Mouse (Mus musculus): ENCODE measurements around the gene Ppard.
"Not testable (repeated sequence)": the region's sequence is repeated elsewhere in the genome, so short reads cannot be mapped to it uniquely, and the experiment has no call there.

Gene Ppard

DNA sequence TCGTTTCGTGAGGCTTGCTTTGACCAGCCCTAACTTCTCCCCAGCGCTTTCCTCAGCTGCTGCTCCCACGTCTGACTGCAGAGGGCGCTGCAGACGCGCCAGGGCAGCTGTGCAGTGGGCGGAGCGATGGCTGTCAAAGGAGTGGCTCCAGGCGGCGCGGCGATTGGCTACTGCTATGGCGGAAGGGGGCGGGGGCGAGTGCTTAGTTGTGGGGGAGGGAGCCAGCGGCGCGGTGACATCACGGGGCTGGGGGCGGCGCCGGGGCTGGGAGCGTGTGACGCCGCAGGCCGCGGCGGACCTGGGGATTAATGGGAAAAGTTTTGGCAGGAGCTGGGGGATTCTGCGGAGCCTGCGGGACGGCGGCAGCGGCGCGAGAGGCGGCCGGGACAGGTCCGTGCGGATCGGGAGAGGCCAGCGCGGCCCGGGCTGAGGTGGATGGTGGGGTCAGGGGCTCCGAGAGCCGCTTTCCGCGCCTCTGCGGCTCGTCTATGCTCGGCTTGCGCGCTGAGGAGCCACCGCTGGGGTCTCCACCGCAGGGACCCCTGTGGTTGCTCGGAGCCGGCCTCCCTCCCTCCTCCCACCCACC lies at the start of gene Ppard:
TSS of gene Ppard (plus strand) at position 226 of the 586 bp plus-strand sequence.
- DNase-seq (ENCODE audit: low spot score) = peak; percentile 98

DNA sequence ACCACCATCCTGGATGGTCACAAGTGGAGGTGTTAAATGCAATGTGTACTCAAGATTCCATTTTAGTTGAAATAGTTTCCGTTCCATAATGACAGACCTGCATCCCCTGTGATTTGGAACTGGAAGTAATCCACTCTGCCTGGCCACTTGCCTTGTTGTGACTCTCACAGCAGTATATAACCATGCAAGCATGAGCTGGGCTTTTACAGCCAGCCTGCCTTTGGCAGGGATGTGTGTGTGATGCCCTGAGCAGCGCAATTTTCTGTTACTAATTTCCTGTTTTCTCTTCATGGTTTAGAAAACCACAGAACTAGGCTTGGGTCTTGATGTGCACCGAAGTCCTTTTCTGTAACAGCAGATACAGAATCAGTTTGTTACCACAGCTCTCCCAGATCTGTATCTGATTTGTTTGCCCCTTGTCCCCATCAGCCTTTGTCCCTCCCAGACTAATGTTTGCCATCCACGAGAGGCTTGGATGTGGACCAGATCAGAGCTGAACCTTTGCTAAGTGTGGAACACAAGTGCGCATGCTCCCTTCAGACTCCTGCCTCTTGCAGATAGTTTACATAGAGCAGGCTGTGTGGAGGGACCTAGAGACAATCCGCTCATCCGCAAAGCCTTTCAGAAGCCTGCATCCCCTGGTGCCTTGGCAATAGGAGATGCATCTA lies 47.4 kb upstream of the Ppard start:
- no peak for DNase-seq (ENCODE audit: low spot score)

DNA sequence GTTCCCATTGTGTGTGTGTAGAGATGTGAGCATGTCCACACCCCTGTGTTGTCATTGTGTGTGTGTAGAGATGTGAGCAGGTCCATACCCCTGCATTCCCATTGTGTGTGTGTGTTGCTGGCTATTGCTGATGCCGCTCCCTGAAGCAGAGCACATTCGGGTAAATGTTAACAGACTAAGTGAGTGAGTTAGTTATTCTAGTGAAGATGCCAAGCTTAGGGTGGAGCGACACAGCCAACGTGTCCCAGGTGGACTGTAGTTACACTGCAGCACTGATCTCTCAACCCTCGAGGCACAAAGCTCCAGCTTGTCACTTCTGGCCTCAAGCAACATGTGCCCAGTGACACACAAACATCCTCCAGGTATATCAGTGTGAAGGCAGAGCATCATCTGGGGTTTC lies 44.2 kb upstream of the Ppard start:
- DNase-seq (ENCODE audit: low spot score) = no peak

DNA sequence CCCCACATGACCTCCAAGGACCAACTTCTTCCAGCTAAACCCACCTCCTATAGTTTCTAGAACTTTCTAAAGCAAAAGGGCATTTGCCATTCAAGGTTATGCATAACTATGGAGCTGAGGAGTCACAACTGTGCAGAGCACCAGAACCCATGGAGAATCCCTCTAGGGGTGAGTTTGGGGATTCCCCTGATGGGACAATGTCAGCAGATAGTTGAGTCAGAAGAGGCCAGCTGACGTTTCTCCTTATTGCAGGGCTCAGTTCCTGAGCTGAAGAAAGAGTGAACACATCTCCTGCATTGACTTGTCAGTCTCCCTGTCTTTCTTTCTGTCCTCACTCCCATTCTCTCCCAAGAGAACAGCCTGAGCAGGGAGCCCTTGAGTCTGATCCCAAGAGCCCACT lies 39.7 kb upstream of the Ppard start:
- no peak for DNase-seq (ENCODE audit: low spot score)

DNA sequence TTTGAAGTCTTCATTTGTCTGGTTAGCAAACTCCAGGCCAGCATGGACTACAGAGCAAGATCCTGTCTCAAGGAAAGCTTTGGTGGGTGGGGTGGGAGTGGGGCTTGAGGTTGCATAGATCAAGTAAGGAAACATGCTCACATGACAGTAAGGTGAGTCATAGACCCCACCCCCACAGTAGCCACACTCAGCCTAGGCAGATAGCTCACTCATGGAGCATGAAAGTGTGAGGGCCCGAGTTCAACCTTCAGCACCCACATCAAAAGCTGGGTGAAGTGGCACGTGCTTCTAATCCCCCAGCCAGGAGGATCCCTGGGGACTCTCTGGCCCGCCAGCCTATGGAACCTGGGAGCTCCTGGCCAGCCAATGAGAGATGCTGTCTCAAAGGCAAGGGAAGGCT lies 38.9 kb upstream of the Ppard start:
- no peak for DNase-seq (ENCODE audit: low spot score)

DNA sequence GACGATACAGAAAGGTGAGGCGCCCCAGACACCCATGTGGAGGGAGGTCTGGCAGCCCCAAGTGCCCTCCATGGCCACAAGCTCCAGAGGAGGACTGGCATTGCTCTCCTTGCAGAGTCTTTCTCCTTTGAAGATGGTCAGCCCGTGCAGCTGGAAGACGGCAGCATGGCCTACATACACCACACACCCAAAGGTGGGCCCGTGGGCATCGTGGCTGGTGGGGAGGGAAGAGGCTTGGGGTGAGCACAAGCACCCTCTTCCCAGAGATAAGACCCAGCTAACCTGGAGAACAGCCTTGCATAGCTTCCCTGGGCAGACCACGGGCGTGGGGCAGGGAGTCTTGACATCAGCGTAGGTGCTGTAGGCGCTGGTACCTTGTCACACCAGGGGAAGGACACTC lies 37.5 kb upstream of the Ppard start:
- DNase-seq (ENCODE audit: low spot score) = no peak

DNA sequence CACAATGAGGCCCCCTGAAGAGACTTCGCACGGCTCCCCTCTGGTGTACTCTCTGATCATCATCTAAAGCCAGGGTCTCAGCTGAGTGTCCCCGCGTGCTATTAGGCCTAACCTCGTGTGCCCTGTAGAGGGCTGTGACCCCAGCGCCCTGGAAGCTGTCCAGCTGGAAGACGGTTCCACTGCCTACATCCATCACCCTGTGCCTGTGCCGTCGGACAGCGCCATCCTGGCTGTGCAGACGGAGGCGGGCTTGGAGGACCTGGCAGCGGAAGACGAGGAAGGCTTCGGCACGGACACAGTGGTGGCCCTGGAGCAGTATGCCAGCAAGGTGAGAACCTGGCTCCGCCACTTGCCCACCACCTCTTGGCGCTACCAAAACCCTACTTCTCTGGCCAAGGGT lies 34.9 kb upstream of the Ppard start:
- DNase-seq (ENCODE audit: low spot score) = no peak

DNA sequence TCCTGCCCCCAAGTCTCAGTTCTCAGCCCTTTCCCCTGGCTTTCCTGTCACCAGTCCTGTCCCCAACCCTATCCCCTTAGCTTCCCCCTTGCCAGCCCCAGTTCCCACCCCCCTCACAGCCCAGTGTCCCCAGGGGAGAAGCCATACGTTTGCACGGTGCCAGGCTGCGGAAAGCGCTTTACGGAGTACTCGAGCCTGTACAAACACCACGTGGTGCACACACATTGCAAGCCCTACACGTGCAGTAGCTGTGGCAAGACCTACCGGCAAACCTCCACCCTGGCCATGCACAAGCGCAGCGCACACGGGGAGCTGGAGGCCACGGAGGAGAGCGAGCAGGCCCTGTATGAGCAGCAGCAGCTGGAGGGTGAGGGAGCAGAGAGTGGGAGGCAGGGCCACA lies 30.5 kb upstream of the Ppard start:
- DNase-seq (ENCODE audit: low spot score) = no peak

DNA sequence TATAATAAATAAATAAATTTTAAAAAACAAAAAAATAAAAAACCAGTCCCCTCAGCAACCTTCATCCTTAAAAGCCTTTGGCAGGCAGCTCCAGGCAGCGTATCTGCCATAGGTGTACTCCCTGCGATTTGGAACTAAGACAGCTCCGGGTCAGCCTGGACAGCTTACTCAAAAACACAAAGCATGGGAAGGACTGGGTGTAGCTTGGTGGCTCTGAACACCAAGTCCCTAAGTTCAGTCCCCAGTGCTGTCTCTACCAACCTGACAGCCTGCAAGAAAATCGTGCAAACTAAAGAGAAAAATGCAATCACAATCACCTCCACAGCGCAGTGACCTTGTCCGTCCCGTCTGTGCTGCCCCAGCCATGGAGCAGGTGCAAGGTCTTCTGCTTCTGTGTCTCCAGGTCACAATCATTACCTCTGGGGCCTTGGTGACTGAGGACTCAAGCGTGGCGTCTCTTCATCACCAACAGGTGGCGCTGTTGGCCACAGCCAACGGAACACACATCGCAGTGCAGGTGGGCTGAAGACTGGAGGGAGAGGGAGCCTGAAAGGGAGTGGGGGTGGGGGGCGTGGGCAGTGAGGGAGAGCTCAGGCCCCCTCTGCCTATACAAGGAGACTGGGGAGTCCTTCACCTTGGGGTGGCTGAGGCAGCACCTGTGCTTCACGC lies 28.3 kb upstream of the Ppard start:
- peak; percentile 37 for DNase-seq (ENCODE audit: low spot score)

DNA sequence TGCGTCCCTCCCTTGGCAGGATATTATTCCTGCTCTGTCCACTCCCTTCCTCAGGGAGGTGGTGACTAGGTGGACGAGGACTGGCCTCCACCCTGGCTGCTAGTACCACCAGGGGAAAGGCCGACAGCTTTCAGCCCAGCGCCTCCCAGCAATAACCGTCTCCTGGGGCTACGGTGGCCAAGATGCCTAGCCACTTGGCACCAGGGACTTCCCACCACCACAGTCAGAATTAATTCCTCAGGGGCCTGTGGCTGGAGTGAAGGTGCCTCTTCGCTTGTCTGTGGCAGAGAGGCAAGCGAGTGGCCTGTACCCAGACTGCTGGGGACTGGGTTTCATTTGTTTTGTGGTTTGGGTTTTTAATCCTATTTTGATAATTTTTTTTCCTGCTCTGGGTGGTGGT lies 27.1 kb upstream of the Ppard start:
- DNase-seq (ENCODE audit: low spot score) = no peak

DNA sequence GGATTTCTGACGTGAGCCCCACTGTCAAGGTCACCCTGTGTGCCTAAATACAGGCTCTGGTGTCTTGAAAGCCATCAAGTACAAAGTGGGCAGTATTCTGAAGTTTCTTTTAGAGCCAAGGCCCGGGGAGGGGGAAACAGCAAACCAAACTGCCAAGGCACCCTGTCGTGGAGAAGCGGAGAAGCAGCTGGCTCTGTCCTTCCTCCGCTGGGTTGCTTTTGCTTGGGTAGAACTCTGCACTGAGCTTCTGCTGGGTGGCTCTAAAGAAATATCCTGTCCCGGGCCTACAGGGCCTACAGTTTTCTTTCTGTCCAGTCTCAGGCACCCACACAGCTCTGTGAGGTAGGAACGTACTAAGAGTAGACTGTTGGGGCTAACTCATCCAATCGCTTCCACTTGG lies 25.4 kb upstream of the Ppard start:
- no peak for DNase-seq (ENCODE audit: low spot score)

DNA sequence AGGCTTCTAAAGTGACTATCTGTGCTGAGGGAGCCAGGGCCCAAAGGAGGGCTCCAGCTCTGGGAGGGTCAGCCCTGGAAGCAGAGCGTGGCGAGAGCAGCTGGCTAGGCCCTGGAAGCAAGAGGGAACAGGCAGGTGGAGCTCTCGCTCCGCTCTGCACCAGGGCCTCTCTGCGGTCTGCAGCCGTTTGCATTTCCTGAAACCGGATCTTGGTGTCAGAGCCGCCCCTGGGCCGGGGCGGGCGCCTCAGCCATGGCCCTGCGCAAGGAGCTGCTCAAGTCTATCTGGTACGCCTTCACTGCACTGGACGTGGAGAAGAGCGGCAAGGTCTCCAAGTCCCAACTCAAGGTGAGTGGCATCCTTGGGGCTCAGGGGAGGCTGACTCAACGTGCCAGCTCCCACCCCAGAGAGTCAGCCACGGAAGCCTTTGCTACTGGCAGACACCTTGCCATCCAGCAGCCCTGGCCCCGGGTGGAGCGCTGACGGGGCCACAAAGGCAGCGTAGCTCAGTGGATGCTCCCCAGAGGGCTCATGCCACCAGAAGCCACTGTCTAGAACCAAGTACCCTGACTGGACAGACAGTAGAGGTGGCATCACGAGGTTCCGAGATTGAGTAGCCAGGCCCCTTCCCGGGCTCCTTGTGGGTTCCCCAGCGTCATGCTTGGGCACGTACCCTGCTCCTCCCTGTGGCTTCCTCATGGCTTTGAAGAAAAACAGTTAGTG lies 24.7 kb upstream of the Ppard start, which contains the start of gene Def6:
TSS of gene Def6 (plus strand) at position 188 of the 723 bp plus-strand sequence.
- DNase-seq (ENCODE audit: low spot score) = peak; percentile 57

DNA sequence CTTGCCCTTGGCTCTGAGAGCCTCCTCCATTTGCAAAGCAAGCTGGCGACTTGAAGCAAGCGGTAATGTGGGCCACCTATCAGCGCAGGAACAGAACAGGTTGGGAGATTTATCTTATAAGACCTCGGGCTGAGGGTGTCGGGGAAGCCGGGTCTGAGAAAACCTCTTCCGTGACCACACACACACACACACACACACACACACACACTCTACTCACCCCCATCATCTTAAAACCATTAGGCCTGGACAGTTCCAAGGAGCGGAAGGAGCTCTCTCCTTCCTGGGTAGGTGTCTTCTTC lies 24.2 kb upstream of the Ppard start:
- DNase-seq (ENCODE audit: low spot score) = no peak

DNA sequence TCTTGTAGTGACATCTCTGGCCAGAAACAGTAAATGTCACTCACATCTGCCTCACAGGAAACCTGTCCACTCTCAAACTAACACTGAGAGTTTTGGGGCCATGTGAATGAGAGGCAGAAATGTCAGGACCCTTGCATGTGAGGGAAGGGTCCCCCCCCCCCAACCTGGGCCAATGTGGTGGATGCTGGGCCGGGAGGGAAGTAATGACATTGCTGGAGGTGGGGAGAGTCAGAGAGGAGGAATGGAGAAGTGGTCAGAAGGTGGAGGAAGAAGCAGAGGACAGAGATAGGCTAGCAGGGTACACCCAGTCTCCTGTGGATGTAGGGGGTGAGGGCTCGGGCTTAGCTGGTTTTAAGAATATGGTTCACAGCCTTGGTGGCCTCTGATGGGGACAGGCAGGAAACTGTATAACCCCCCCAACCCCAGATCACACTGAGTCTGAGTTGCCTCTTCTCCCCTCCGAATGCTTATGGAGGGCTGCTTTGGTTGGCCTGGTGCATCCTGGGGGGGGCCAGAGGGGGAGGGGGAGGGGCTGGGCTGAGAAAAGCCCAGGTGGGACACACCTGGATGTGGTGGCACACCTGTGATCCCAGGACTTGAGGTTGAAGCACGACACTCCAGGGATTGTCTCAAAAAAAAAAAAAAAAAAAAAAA lies 22.9 kb upstream of the Ppard start:
- DNase-seq (ENCODE audit: low spot score) = no peak

DNA sequence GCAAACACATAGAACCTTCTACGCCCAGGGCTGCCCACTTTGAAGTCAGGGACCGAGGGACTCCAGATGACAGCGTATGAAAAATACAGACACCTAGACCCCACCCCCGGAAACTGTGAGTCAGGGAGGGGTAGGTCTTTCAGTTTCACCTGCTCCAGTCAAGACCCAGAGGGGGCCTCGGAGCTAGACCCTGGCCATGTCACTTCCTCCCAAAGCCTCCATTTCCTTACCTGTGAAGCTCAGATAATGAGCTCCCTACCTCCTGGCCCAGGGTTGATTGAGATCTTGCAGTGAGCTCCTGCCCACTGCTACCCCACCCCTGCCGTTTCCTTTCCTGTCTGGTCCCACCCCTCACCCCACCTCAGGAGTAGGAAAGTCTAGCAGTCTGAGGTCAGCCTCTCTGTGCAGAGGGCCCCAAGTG lies 20.6 kb upstream of the Ppard start:
- no peak for DNase-seq (ENCODE audit: low spot score)

DNA sequence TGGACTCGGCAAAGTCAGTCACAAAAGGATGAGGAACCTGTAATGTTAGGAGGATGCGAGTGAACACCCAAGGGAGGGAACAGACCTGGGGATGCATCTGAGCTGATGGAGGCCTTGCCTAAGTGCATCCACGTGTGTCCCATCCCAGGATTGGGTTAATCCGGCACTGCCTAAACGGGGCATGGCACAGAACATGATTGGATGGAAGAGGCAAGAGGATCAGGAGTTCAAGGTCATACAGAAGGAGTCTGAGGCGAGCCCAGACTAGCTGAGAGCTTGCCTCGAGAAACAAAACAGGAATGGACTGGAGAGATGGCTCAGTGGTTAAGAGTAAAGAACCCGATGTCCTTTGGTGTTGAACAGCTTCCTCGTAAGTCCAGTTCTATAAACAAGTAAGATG lies 20.1 kb upstream of the Ppard start:
- DNase-seq (ENCODE audit: low spot score) = no peak

DNA sequence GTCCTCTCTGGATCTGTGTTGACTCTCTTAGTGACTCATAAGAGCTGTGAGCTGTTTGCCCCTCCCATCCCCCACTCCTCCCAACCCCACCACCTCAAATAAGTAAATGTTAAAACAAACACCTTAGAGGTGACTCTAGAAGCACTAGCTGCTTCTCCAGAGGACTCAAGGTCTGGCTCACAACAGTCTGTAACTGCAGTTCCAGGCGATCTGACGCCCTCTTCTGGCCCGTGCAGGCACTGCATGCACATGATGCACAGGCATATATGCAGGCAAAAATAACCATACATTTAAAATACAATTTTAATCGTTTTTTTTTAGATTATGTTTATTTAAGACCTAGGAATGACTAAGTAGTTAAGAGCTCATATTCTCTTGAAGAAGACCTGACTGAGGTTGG lies 19.3 kb upstream of the Ppard start:
- DNase-seq (ENCODE audit: low spot score) = no peak

DNA sequence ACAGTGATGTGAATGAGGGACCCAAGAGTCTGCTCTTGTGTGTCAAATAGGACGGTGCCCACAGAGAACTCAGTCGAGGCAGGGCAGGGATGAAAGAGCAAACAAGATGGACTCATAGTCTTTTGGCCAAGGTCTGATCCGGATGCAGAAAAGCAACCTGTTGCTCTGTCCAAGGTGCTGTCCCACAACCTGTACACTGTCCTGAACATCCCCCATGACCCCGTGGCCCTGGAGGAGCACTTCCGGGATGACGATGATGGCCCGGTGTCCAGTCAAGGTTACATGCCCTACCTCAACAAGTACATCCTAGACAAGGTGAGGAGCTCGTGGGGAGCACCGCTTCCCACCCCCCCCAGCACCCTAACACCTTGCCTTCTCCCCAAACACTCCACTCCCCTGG lies 15.7 kb upstream of the Ppard start:
- no peak for DNase-seq (ENCODE audit: low spot score)

DNA sequence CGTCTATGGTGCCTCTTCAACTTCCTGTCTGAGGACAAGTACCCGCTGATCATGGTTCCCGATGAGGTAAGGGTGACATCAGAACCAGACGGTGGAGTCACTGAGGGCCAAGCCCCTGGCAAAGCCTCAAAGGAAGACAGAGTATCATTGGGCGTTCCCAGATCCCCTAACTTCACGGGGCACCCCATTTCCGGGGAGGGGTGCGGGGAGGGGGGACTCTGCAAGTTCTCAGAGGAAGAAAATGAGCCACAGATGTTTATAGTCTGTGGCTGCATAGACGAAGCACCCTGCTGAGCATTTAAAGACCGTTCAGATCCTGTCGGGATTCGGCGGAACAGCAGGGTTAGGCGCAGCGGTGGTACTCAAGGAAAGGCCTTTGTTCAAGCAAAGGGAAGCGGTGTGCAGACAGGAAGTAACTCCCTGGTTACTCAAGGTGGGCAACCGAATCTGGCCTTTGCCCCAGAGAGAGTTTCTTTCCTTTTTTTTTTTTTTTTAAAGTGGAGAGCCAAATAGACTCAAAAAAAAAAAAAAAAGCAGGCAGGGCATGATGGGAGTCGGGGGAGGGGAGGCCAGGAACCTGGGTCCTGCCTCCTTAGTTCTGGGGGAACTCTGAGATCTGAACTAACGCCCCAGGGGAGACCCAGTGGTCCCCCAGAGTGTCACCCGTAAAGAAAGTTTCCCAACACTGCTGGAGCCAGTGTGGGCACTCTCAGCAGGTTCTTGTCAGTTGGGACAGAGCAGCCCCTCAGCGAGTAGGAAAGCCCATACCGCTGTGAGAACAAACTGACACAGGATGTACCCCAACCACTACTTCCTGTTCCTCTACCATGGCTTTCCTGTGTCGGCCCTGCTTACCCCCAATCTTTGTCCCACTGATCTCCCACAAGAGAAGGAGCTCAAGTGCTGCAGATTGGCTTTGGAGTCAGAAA lies 14.5 kb upstream of the Ppard start:
- no peak for DNase-seq (ENCODE audit: low spot score)

DNA sequence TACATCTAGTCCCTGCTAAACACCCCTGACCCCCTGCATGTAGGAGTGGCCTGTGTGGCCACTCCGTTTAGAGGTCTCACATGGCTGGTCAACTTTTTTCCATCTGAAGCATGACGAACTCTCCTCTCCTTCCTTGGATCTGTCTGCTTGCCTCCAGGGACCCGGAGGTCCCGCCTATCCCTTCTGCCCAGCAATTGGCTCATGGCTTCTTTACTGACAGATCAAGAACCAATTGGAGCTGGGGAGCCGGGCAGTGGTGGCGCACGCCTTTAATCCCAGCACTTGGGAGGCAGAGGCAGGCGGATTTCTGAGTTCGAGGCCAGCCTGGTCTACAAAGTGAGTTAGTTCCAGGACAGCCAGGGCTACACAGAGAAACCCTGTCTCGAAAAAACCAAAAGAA lies 10.0 kb upstream of the Ppard start:
- not testable (repeated sequence) for DNase-seq (ENCODE audit: low spot score)

DNA sequence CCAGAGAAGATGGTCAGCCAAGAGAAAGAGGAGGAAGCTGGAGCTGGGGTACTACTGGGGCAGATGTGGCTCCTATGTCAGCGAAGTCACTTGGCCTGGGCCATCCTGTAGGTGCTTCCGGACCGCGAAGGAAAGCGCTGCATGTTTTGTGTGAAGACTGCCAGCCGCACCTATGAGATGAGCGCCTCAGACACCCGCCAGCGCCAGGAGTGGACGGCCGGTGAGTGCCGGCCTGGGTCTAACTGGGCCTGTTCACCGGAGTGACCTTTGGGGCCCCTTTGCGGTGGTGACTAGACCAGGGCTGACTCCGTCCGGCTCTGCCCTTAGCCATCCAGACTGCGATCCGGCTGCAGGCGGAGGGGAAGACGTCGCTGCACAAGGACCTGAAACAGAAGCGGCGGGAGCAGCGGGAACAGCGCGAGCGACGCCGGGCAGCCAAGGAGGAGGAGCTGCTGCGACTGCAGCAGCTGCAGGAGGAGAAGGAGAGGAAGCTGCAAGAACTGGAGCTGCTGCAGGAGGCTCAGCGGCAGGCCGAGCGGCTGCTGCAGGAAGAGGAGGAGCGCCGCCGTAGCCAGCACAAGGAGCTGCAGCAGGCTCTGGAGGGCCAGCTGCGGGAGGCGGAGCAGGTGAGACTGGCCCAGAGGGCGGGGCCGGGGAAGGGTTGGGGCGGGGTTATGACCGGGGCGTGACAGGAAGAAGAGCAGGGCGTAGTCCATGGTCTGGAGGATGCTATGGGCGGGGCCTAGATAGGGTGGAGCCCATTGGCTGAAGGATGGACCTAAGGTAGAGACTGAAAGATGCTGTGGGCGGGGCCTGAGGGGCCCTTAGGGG lies 8.7 kb upstream of the Ppard start:
- peak; percentile 94 for DNase-seq (ENCODE audit: low spot score)
